Mouse (Mus musculus) right cerebral cortex, postnatal 10 days (tissue): ENCODE data around the gene Tmem232.
"Not testable (repeated sequence)": the region's sequence is repeated elsewhere in the genome, so short reads cannot be mapped to it uniquely, and the experiment has no call there.

ENCODE experiments used
- DNase-seq, 2 experiments: peaks; one replicate each; pipeline ENCODE4 v3.0.0; 2021; ENCODE audit warnings: low spot score in 2 of 2

The Tmem232 gene

DNA sequence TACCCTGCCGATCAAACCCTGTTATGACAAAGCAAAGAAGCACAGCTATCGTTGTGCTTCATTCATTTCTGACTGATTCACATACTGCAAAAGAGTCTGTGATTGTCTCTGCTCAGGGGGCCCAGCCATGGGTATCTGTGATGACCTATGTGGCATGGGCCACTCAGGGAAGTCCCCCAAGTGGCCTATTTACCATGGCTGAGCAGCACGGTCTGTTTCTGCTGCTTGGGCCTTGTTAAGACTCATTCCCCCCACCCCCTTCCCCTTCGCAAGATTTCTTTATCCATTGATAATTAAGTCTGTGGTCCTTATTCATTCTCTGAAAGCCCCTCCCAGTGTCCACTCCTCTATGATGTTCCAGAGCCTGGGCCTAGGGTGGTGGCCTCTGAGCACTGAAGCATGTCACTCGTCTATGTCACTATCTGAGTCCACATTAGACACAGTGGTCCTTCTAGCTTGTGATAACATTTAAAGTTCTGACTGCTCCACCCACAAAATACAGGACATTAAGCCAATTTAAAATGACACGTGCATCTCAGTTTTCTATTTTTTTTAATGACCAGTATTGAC is 315.1 kb downstream of the Tmem232 start:
- no peak for DNase-seq

DNA sequence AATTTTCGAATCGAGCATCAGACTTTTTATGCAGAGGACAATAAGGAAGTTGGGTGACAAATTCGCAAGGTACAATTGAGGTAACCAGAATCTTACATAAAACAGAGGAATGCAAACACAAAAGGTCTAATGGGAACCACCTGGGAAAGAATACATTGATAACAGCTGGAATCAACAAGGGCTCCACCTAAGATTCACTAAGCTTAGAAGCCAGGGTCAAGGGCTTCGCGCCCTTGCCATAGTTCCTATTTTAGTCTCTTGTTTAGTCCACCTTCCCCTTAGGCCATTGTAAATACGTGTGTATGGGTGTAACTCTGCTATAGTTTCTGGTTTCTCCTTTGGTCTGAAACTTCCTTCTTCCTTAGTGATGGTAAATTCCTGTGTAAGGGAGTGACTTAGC is 318.9 kb downstream of the Tmem232 start:
- not testable (repeated sequence) for DNase-seq
